Mouse (Mus musculus) right cerebral cortex, postnatal 14 days (tissue): Measurements from ENCODE around the gene Ttc21a.
"Not testable (repeated sequence)": the region's sequence is repeated elsewhere in the genome, so short reads cannot be mapped to it uniquely, and the experiment has no call there.

Experiments used
- DNase-seq: peaks from one replicate; pipeline ENCODE4 v3.0.0; 2022

Ttc21a gene

GRCm38 (mm10) chr9:119999636-120000035, 62.2 kb downstream of the Ttc21a start:
- DNase-seq, result no peak

DNA sequence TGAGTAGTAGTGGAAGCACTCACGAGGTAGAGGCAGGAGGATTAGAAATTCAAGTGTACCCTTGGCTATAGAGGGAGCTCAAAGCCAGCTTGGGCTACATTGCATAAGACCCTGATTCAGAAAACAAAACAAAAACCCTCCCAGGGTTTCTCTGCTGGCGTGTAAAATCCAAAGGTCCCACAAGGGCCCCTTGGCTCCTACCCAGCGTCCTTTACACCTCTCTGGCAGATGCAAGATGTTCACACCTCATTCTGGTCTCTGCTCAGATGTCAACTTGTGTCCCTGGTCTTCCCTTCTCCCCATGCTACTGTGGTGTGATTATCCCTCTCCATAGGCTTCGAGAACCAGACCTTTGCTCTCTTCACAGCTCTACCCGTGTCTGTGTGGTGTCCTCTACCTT, 63.4 kb downstream of the Ttc21a start:
- no peak for DNase-seq

DNA sequence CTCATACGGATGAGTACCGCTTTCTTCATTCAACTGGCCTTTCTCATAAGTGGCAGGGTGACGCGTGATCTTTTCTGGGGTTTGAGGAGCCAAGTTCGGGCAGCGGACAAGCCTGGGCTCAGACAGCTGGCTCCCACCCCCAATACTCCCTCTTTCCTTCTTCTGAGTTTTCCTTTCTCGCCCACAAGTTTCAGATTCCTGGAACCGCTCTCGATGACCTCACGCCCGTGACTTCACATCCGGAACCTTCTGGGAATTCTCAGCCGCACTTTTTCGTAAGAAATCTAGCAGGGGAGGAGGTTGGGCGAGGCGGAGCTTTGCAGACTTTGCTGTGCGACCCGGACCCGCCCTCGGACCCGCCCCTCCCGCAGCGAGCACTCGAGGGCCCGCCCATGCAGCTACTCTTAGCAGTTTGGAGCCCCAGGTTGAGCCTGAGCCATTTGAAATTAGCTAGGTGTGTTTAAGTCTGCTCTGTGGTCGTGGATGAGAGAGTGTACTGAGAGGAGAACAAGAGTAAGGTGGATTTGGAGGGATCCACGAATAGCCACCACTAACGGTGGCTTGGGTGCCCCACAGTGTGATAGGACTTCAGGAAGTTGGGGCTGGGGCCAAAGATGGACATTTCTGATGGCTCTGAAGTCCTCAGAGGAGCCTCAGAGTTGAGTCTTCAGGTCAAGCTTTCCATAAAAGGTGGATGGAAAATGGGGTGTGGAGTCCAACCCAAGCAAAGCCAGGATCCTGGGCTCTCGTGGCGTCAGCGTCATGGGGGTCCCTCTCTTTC, 64.7 kb downstream of the Ttc21a start:
- peak; percentile 64 for DNase-seq

DNA sequence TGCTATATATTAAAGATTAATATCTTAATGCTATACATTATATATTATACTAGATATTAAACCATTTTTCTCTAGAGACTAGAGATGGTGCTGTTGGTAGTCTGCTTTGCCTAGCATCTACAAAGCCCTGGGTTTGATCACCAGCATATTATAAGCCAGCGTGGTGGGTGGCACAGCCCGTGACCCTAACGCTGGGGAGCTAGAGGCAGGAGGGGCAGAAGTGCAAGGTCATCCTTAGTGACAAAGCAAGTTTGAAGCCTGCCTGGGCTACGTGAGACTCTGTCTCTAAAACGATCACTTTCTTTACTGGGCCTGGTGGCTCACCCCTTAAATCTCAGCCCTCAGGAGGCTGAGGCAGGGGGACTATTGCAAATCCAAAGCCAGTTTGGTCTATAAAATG, 65.5 kb downstream of the Ttc21a start:
- DNase-seq, result no peak

DNA sequence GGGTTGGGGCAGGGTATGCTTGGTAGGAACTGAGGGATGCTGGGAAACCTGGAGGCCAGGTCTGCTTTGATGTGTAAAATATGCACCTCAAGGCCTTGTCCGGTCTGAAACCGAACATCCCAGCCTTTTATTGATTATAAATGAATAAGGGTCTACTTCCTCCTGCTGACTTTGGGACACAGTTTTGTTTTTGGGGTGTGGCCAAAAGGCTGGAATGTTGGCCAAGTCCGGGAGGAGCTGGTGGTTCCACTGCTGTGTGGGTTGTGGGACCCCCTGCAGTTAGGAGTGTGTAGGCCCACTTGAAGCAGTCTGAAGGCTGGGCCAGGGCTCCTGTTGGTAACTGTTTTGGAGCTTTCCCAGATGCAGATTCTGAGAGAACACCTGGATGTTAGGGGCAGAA, 68.5 kb downstream of the Ttc21a start:
- DNase-seq, result no peak

GRCm38 (mm10) chr9:120007833-120008232, 70.4 kb downstream of the Ttc21a start:
- no peak for DNase-seq

GRCm38 (mm10) chr9:120009226-120009841, 71.9 kb downstream of the Ttc21a start:
- DNase-seq, result no peak

DNA sequence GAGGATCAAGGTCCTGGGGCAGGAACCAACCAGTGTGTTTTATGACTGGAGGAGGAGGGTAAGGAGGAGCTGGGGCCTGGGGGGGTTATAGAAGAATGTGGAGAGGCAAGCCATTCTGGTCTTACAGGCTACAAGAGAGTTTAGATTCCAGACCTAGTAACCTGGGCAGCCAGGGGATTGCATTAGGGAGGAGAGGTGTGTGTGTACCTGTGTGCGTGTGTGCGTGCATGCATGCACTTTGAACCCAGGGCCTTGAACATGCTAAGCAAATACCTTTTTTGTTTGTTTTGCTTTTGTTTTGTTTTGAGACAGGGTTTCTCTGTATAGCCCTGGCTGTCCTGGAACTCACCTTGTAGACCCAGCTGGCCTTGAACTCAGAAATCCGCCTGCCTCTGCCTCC, 72.5 kb downstream of the Ttc21a start:
- DNase-seq, result no peak

- peak; percentile 98 for DNase-seq
Observed at GRCm38 (mm10) chr9:120010781-120011511, 73.5 kb downstream of the Ttc21a start.

GRCm38 (mm10) chr9:120011533-120011932, 74.1 kb downstream of the Ttc21a start:
- peak; percentile 69 for DNase-seq

- DNase-seq, result not testable (repeated sequence)
Observed at GRCm38 (mm10) chr9:120012161-120012560, 74.8 kb downstream of the Ttc21a start.

GRCm38 (mm10) chr9:120012781-120013180, 75.4 kb downstream of the Ttc21a start:
- DNase-seq, result no peak

- no peak for DNase-seq
Observed at GRCm38 (mm10) chr9:120013251-120013820, 75.9 kb downstream of the Ttc21a start.

- DNase-seq, result no peak
Observed at GRCm38 (mm10) chr9:120014828-120015227, 77.4 kb downstream of the Ttc21a start.

GRCm38 (mm10) chr9:120016956-120017355, 79.5 kb downstream of the Ttc21a start:
- no peak for DNase-seq
